8 mouse cellular contexts compared by ENCODE assay signal in genomic region chr7:44443268-44444173, GRCm38 (mm10). TPM values are rescaled to one million over a fixed set of nuclear protein-coding genes. Genes with fewer than 3 reads are reported as not detected.
DNase-seq lines count a peak whose midpoint lies in the region; ATAC-seq and TF ChIP-seq lines count a peak whose summit lies in the region.

No protein-coding gene starts in this region.

- H3K4me2 ChIP-seq in heart, embryonic 13.5 days = peak overlapping the region; percentile 79
- H3K4me2 ChIP-seq in forebrain, embryonic 11.5 days (ENCODE audit: low read depth, low read length, severe bottlenecking) = peak overlapping the region; percentile 95
- peak overlapping the region; percentile 20; the same call in 1 of the 2 replicates for H3K4me2 ChIP-seq in limb, embryonic 15.5 days

- intact Hi-C loops in heart, postnatal 10 days (cut with DNase I) = no loop called here
- intact Hi-C loops in gastrocnemius, adult 2 months (cut with DNase I) = no loop called here

- 10% methylated on average over 20 of the region's 20 CpGs for WGBS in heart, embryonic 13.5 days
- WGBS in forebrain, embryonic 11.5 days = 10% methylated on average over 20 of the region's 20 CpGs
- 8% methylated on average over 20 of the region's 20 CpGs for WGBS in limb, embryonic 15.5 days

- H3K27ac ChIP-seq in heart, embryonic 13.5 days (replicated peaks) = peak overlapping the region; percentile 80
- peak overlapping the region; percentile 90 for H3K27ac ChIP-seq in forebrain, embryonic 11.5 days (ENCODE audit: low read depth, low read length)
- H3K27ac ChIP-seq in limb, embryonic 15.5 days = no peak overlapping the region
- no peak overlapping the region for H3K27ac ChIP-seq in gastrocnemius, adult 2 months

- peaks cover 81% of the 10 kb centered on the region for H3K27me3 ChIP-seq in heart, embryonic 13.5 days (replicated peaks)
- H3K27me3 ChIP-seq in forebrain, embryonic 11.5 days (ENCODE audit: control insufficient read depth, insufficient read depth, low read length) = peaks cover 8% of the 10 kb centered on the region
- H3K27me3 ChIP-seq in limb, embryonic 15.5 days = peaks cover 87% of the 10 kb centered on the region

- DNase-seq in heart, postnatal 10 days = no peak
- DNase-seq in brain, adult 2 months (ENCODE audit: low read depth, low spot score) = peak; percentile 92
- DNase-seq in forebrain, embryonic 11.5 days (ENCODE audit: low spot score) = peak; percentile 78
- DNase-seq in spleen, postnatal 36 days (ENCODE audit: low spot score in 2 of 2) = no peak
- no peak for DNase-seq in T-cell, adult 2 months (ENCODE audit: low spot score)
- no peak for DNase-seq in gastrocnemius, adult 2 months

- H3K4me1 ChIP-seq in heart, embryonic 13.5 days = peaks cover 47% of the 10 kb centered on the region
- peaks cover 21% of the 10 kb centered on the region for H3K4me1 ChIP-seq in forebrain, embryonic 11.5 days (replicated peaks; ENCODE audit: control insufficient read depth, insufficient read depth, low read length)
- H3K4me1 ChIP-seq in limb, embryonic 15.5 days = peaks cover 22% of the 10 kb centered on the region

- no peaks in the 10 kb centered on the region for H3K9me3 ChIP-seq in heart, embryonic 13.5 days
- H3K9me3 ChIP-seq in forebrain, embryonic 11.5 days (ENCODE audit: control insufficient read depth, low read length) = no peaks in the 10 kb centered on the region
- H3K9me3 ChIP-seq in limb, embryonic 15.5 days = no peaks in the 10 kb centered on the region

- H3K4me3 ChIP-seq in heart, embryonic 13.5 days = peak overlapping the region; percentile 61
- peak overlapping the region; percentile 54 for H3K4me3 ChIP-seq in forebrain, embryonic 11.5 days (ENCODE audit: low read depth, low read length)
- peak overlapping the region; percentile 29 for H3K4me3 ChIP-seq in limb, embryonic 15.5 days
- no peak overlapping the region for H3K4me3 ChIP-seq in gastrocnemius, adult 2 months

- peak overlapping the region; percentile 92 for H3K9ac ChIP-seq in heart, embryonic 13.5 days
- H3K9ac ChIP-seq in forebrain, embryonic 11.5 days (ENCODE audit: low read length) = peak overlapping the region; percentile 97
- no peak overlapping the region for H3K9ac ChIP-seq in limb, embryonic 15.5 days

- no peak for TF ChIP-seq CTCF in gastrocnemius, adult 2 months (IDR thresholded peaks at IDR 0.05)

- H3K36me3 ChIP-seq in heart, embryonic 13.5 days = peaks cover 4% of the 10 kb centered on the region; the same call in 1 of the 2 replicates
- H3K36me3 ChIP-seq in forebrain, embryonic 11.5 days (ENCODE audit: control insufficient read depth, insufficient read depth, low read length) = peaks cover 12% of the 10 kb centered on the region; the same call in 1 of the 2 replicates
- no peaks in the 10 kb centered on the region for H3K36me3 ChIP-seq in limb, embryonic 15.5 days

- no peak; the same call in 1 of the 2 replicates for ATAC-seq in heart, embryonic 13.5 days (ENCODE audit: extremely low read depth, insufficient number of reproducible peaks, low FRiP score, low TSS enrichment)
- ATAC-seq in forebrain, embryonic 11.5 days (replicated peaks; ENCODE audit: low FRiP score) = peak; percentile 70
- ATAC-seq in limb, embryonic 15.5 days (ENCODE audit: insufficient number of reproducible peaks, low FRiP score, low TSS enrichment, low read depth) = no peak

RNA-seq across cellular contexts. Expression of gene Lrrc4b, which starts 14.7 kb away (rescaled TPM):
- polyA plus RNA-seq in heart, embryonic 13.5 days (2015; fragmentation: Nextera tagmentation; extraction: Ambion mirVana) = 1.6 and 1.7 TPM in 2 replicates
- total RNA-seq in heart, postnatal 10 days (2021) = 10 to 100 TPM; 28.3 to 39.0 TPM
- polyA plus RNA-seq in forebrain, embryonic 11.5 days (2014; fragmentation: Nextera tagmentation; extraction: Ambion mirVana) = 8.2 and 9.8 TPM in 2 replicates
- polyA plus RNA-seq in limb, embryonic 15.5 days (2015; fragmentation: Nextera tagmentation; extraction: Ambion mirVana) = 0.55 and 0.87 TPM in 2 replicates
- total RNA-seq in gastrocnemius, adult 2 months (2021) = not detected

RNA-seq across cellular contexts. Expression of gene Aspdh, which starts 21.7 kb away (rescaled TPM):
- polyA plus RNA-seq in heart, embryonic 13.5 days (2015; fragmentation: Nextera tagmentation; extraction: Ambion mirVana) = 0.70 and 1.4 TPM in 2 replicates
- under 1 TPM; 0.79 to 0.93 TPM for total RNA-seq in heart, postnatal 10 days (2021)
- polyA plus RNA-seq in forebrain, embryonic 11.5 days (2014; fragmentation: Nextera tagmentation; extraction: Ambion mirVana) = 2.6 and 2.9 TPM in 2 replicates
- polyA plus RNA-seq in limb, embryonic 15.5 days (2015; fragmentation: Nextera tagmentation; extraction: Ambion mirVana) = 0.29 and 0.56 TPM in 2 replicates
- total RNA-seq in gastrocnemius, adult 2 months (2021) = not detected

RNA-seq across cellular contexts. Expression of gene Josd2, which starts 24.3 kb away (rescaled TPM):
- 138 and 158 TPM in 2 replicates for polyA plus RNA-seq in heart, embryonic 13.5 days (2015; fragmentation: Nextera tagmentation; extraction: Ambion mirVana)
- total RNA-seq in heart, postnatal 10 days (2021) = 10 to 100 TPM; 70.3 to 79.0 TPM
- polyA plus RNA-seq in forebrain, embryonic 11.5 days (2014; fragmentation: Nextera tagmentation; extraction: Ambion mirVana) = 60.9 and 68.9 TPM in 2 replicates
- polyA plus RNA-seq in limb, embryonic 15.5 days (2015; fragmentation: Nextera tagmentation; extraction: Ambion mirVana) = 92.9 and 121 TPM in 2 replicates
- total RNA-seq in gastrocnemius, adult 2 months (2021) = 10 to 100 TPM; 51.0 to 57.0 TPM

RNA-seq across cellular contexts. Expression of gene Emc10, which starts 52.8 kb away (rescaled TPM):
- polyA plus RNA-seq in heart, embryonic 13.5 days (2015; fragmentation: Nextera tagmentation; extraction: Ambion mirVana) = 88.2 and 93.2 TPM in 2 replicates
- 100 to 1,000 TPM; 101 to 102 TPM for total RNA-seq in heart, postnatal 10 days (2021)
- polyA plus RNA-seq in forebrain, embryonic 11.5 days (2014; fragmentation: Nextera tagmentation; extraction: Ambion mirVana) = 115 and 124 TPM in 2 replicates
- polyA plus RNA-seq in limb, embryonic 15.5 days (2015; fragmentation: Nextera tagmentation; extraction: Ambion mirVana) = 103 and 116 TPM in 2 replicates
- total RNA-seq in gastrocnemius, adult 2 months (2021) = 10 to 100 TPM; 43.6 to 52.2 TPM

RNA-seq across cellular contexts. Expression of gene Fam71e1, which starts 52.9 kb away (rescaled TPM):
- polyA plus RNA-seq in heart, embryonic 13.5 days (2015; fragmentation: Nextera tagmentation; extraction: Ambion mirVana) = 8.5 and 9.1 TPM in 2 replicates
- total RNA-seq in heart, postnatal 10 days (2021) = 1 to 10 TPM; 5.1 to 6.0 TPM
- polyA plus RNA-seq in forebrain, embryonic 11.5 days (2014; fragmentation: Nextera tagmentation; extraction: Ambion mirVana) = 22.3 and 25.3 TPM in 2 replicates
- polyA plus RNA-seq in limb, embryonic 15.5 days (2015; fragmentation: Nextera tagmentation; extraction: Ambion mirVana) = 9.7 and 12.8 TPM in 2 replicates
- 1 to 10 TPM; 2.4 to 5.5 TPM for total RNA-seq in gastrocnemius, adult 2 months (2021)

Comparison
In these comparisons a context has a peak if more than half of its experiments do, and no peak if none do; other contexts are left out.
1. H3K27ac ChIP-seq: peak in heart, embryonic 13.5 days (single experiment) and forebrain, embryonic 11.5 days (single experiment); none in limb, embryonic 15.5 days (single experiment) and gastrocnemius, adult 2 months (single experiment).
2. H3K4me2 ChIP-seq: peak in every context shown above with its lines; median percentile 95 in forebrain, embryonic 11.5 days; 79 in heart, embryonic 13.5 days; 20 in limb, embryonic 15.5 days.
3. DNase-seq: peak in brain, adult 2 months (single experiment) and forebrain, embryonic 11.5 days (single experiment); none in heart, postnatal 10 days (0 of 2), spleen, postnatal 36 days (0 of 2), T-cell, adult 2 months (single experiment) and gastrocnemius, adult 2 months (single experiment).